Mouse (Mus musculus): ENCODE results near the gene Tomt.

Tomt gene

GRCm38 (mm10) chr7:101901969-101902368 is 4.2 kb downstream of the Tomt start:
- no peak for DNase-seq (ENCODE audit: low spot score)

GRCm38 (mm10) chr7:101900331-101901097 is 5.6 kb downstream of the Tomt start:
- DNase-seq (ENCODE audit: low spot score) = no peak

DNA sequence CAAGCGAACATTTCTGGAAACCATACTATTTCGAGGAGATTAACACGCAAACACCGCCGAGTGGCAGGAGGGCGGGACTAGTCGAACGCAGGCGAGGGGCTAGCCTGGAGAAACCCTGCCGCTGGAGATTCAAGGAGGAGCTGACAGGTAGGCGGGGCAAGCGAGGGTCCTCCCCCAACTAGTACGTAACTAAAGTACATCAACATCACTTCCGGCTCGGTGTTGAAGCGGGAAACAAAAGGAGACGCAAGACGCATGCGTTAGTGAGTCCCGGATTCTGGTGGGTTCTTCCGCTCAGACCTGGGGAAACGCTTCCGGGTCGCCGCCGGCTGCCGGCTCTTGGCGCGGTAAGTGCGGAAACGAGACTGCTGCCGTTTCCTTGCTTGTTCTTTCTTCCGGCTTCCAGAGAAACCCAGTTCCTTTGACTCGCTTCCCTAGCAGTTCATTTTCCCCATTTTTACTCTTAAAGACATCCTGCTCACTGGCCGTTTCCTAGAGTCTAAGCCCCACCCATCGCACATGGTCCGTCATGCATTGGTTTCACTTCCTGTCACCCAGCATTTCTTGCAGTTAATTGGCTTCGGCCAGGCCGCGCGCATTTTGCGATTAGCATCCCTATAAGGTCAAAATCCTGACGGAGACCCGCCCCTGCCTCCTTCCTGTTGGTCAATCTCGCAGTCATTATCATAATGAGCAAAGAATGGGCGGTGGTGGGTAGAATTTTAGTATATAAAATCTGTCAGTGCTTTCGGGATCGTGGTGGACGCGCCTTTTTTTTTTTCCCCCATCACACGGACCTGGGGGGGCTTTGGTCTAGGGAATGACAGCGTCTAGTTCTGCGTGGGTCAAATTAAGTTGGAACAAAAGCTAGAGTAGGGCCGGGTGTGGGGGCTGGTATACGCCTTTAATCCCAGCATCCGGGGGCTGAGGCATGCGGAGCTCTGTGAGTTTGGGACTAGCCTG is 9.8 kb downstream of the Tomt start:
- DNase-seq (ENCODE audit: low spot score) = peak; percentile 99

DNA sequence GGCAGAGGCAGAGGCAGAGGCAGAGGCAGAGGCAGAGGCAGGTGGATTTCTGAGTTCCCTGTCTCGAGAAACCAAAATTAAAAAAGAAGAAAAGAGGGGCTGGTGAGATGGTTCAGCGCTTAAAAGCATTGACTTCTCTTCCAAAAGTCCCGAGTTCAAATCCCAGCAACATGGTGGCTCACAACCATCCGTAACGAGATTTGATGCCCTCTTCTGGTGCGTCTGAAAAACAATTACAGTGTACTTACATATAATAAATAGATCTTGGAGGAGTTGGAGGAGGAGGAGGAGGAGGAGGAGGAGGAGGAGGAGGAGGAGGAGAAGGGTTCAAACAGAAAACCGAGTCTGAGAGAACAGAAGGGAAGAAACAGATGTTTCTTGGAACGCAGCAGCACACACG is 10.5 kb downstream of the Tomt start:
- no peak for DNase-seq (ENCODE audit: low spot score)

DNA sequence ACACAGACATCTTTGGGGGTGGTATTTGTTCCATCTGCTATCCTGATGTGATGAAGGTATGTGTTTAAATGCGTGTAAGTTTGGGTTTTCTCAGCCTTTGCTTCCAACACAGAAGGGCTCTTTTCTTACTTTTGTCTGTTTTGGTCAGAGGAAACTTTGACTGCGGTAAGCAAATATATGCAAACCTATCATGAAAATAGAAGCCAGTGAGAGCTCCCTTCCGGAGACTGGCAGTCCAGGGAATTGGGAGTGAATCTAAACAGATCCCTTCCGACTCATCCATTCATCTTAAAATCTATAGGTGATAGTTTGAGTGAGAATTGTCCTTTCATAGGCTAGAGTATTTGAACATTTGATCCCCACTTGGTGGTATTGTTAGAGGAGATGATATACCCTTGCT is 17.7 kb downstream of the Tomt start:
- no peak for DNase-seq (ENCODE audit: low spot score)

DNA sequence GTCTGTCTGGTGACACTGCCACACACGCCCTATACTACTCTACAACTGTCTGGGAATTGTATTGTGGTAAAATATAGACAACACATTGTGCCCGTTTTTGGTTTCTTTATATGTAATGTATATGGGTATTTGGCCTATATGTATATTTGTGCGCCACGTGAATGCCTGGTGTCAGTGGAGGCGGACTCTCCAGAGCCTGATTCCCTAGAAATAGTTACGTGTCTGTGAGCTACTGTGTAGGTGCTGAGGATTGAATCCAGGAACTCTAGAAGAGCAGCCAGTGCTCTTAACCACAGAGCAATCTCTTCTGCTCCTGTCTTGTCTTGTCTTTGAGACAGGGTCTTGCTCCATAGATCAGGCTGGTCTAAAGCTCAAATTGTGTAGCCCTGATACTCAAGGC is 19.9 kb downstream of the Tomt start:
- DNase-seq (ENCODE audit: low spot score) = no peak

DNA sequence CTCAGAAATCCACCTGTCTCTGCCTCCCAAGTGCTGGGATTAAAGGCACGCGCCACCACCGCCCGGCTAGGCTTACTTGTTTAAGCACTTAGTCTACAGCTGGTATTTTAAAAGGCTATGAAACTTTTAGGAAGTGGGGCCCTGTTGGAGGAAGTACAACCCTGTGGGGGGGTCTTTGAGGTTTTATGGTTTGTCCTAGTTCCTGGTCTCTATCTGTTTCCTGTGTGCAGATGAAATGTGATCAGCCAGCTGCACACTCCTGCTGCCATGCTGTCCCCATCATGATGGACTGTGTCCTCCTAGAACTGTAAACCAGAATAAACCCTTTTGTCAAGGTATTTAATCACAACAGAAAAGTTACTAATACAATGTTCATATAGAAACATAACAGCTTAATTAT is 22.0 kb downstream of the Tomt start:
- no peak for DNase-seq (ENCODE audit: low spot score)

GRCm38 (mm10) chr7:101882413-101883154 is 23.6 kb downstream of the Tomt start:
- DNase-seq (ENCODE audit: low spot score) = no peak

DNA sequence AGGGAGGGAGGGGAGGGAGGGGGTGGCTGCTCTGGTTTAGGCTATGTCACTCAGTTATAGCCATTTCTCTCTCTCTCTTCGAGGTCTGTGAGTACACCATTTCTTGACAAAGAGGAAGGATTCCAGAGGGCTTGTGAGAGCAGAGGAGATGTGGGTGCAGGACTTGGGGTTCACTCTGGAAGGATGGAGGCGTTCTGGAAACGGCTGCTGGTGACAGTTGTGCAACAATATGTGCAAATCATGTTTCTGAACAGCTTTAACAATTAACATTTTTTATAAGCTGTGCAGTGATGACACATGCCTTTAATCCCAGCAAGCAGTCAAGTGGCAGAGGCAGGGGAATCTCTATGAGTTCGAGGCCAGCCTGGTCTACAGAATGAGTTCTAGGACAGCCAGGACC is 25.3 kb downstream of the Tomt start:
- no peak for DNase-seq (ENCODE audit: low spot score)

GRCm38 (mm10) chr7:101875978-101876377 is 30.2 kb downstream of the Tomt start:
- no peak for DNase-seq (ENCODE audit: low spot score)

DNA sequence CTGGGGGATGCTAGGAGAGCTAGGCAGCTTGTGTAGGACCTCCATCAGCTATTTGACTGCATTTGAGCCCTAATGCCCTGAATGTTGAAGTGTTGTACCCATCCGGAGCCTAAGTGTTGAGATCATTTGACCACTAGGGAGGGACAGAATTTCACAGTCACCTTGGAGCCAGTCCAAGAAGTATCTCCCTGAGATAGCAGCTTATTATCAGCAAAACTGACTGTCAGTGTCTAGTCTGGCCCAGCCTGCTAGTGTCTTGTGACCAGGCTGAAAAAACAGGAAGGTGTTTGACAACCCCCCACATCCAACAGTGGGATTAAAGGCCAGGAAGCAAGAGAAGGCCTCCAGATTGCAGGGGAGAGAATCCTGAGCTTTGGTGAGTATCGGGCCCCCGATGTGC is 34.9 kb downstream of the Tomt start:
- no peak for DNase-seq (ENCODE audit: low spot score)

GRCm38 (mm10) chr7:101870629-101871028 is 35.5 kb downstream of the Tomt start, which contains the start of gene Folr1:
Gene Folr1 (minus strand): TSS chr7:101870788.
- no peak for DNase-seq (ENCODE audit: low spot score)

- peak; percentile 12 for DNase-seq (ENCODE audit: low spot score)
These were observed 37.0 kb downstream of the Tomt start for GRCm38 (mm10) chr7:101869163-101869500.

- no peak for DNase-seq (ENCODE audit: low spot score)
These were observed 37.7 kb downstream of the Tomt start for GRCm38 (mm10) chr7:101868241-101869162.

DNA sequence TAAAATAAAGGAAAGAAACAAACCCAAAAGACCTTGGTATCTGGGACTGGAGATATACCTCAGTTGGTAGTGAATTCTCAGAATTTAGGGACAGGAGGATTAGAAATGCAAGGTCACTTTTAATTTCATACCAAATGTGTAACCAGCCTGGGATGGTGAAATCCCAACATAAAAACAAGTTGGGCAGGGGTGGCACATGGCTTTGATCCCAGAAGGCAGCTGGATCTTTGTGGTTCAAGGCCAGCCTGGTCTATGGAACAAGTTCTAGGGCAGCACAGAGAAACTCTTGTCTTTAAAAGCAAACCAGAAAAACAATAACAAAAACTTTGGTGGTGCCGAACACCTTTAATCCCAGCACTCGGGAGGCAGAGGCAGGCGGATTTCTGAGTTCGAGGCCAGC is 38.7 kb downstream of the Tomt start:
- no peak for DNase-seq (ENCODE audit: low spot score)

DNA sequence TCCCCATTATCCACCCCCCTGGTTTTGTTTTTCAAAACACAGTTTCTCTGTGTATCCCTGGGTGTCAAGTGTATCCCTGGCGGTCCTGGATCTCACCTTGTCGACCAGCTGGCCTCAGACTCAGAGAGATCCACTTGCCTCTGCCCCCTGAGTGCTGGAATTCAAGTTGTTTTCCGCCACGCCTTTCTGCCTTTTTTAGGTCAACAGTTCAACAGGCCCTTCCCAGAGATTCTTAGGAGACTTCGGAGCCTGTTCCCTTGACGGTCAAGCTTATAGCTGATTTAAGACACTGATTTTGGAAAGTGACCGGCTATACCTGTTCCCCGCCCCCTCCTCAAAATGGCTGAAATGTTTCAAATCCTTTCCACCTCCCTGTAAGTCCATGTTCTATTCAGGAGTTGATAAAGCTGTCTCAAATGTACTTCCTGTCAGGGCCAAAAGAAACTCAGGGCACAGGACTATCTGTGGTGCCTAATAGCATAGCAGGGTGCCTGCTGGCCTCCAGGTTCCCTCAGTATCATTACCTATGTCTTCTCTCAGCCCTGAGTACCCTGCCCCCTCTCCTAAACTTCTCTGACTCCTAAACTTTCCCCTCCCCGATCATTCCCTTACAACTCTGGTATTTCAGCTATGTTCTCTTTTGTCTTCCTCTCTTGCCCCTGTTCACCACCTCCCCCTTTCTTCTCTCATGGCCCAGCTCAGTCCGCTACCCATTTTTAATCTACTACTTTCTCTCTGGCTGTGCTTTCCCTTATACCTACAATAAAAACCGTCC is 39.5 kb downstream of the Tomt start:
- no peak for DNase-seq (ENCODE audit: low spot score)

- DNase-seq (ENCODE audit: low spot score) = no peak
These were observed 42.7 kb downstream of the Tomt start, which contains the start of gene Anapc15 for GRCm38 (mm10) chr7:101863415-101863814. Gene Anapc15 (plus strand): TSS chr7:101863715.

DNA sequence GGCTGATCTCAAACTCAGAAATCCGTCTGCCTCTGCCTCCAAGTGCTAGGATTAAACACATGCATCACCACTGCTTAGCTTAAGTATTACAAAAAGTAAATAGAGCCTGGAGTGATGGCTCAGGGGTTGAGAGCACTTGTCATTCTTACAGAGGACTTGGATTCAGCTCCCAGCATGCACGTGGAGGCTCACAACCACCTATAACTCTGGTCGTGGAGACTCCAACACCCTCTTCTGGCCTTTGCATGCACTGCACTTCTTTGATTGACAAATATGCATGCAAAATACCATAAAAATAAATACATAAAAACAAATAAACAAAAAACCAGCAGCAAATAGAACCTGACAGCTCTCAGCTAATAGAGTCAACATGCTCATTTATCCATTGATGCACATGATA is 43.9 kb downstream of the Tomt start:
- no peak for DNase-seq (ENCODE audit: low spot score)

- DNase-seq (ENCODE audit: low spot score) = no peak
These were observed 45.2 kb downstream of the Tomt start for GRCm38 (mm10) chr7:101860978-101861377.

DNA sequence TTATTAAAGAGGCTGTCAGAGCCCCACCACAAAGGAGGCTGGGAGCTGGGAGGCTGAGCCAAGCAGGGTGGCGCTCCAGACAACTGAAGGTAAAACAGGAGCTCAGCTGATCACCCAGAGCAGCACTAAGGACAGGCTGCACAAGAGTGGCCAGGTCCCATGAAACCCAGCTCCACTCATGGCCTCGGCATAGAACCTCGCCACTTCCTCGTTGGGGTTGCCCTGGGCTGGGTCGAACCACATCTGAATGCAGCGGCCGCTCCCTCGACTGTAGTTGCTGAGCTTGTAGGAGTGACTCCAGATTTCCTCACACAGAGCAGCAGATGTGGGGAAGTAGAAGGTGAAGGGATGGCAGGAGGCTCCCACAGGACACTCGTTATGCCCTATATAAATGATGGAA is 47.8 kb downstream of the Tomt start:
- no peak for DNase-seq (ENCODE audit: low spot score)

DNA sequence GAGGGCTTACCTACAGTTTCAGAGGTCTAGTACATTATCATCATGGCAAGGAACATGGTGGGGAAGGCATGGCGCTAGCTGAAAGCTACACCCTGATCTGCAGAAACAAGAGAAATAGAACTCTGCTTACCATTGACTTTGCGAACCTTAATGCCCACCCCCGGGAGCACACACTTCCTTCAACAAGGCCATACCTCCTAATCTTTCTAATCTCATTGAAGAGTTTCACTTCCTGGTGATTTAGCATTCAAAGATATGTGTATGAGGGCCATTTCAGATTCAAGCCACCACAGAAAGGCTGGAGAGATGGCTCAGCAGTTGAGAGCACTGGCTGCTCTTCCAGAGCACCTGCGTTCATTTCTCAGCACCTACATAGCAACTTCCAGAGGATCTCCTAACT is 49.1 kb downstream of the Tomt start, which contains the start of gene Folr2:
Gene Folr2 (minus strand): TSS at position 101 of the 400 bp plus-strand sequence.
- no peak for DNase-seq (ENCODE audit: low spot score)

Data from embryo, embryonic 10.5 days (tissue).